Mouse (Mus musculus) myocyte (in vitro differentiated cells): ENCODE results near the gene Cfap46.

ENCODE experiments used
- MYOG ChIP-seq, 3 experiments: IDR thresholded peaks; one replicate each; pipeline ENCODE4 v1.6.1; 2011; ENCODE audit warnings: control low read depth in 2 of 3, low read depth in 2 of 3, mild to moderate bottlenecking in 2 of 3; ENCODE audit not compliant: insufficient read length in 2 of 3, control insufficient read depth in 1 of 3, insufficient read depth in 1 of 3
- POLR2A ChIP-seq: IDR thresholded peaks from one replicate; pipeline ENCODE4 v1.6.1; 2011; ENCODE audit warnings: low read depth, mild to moderate bottlenecking, control low read depth, moderate library complexity; ENCODE audit not compliant: insufficient read length
- POLR2AphosphoS2 ChIP-seq: IDR thresholded peaks from one replicate; pipeline ENCODE4 v1.6.1; 2011; ENCODE audit warnings: low read depth, control low read depth; ENCODE audit not compliant: insufficient read length
- TCF3 ChIP-seq: IDR thresholded peaks from one replicate; pipeline ENCODE4 v1.6.1; 2011; ENCODE audit warnings: low read depth, control low read depth; ENCODE audit not compliant: insufficient read length
- USF1 ChIP-seq: IDR thresholded peaks from one replicate; pipeline ENCODE4 v1.6.1; 2011; ENCODE audit warnings: low read depth, mild to moderate bottlenecking, control low read depth, moderate library complexity

GRCm38 (mm10) chr7:139595311-139595710 lies 88.3 kb downstream of the Cfap46 start:
- TF ChIP-seq POLR2AphosphoS2 (no peak), POLR2A (no peak), MYOG (IDR thresholded peaks at IDR 0.05; ENCODE audit: control insufficient read depth in 1 of 3, insufficient read depth in 1 of 3, insufficient read length in 2 of 3, low read depth in 2 of 3) (no peak), USF1 (no peak), TCF3 (no peak)
